8 mouse cellular contexts compared by ENCODE assay signal in genomic region chr4:41050726-41051675, GRCm38 (mm10). TPM values are rescaled to one million over a fixed set of nuclear protein-coding genes. Genes with fewer than 3 reads are reported as not detected.
A peak's percentile ranks its signal among the peaks of the same experiment; 100 is the strongest.
DNase-seq lines count a peak whose midpoint lies in the region; ATAC-seq and TF ChIP-seq lines count a peak whose summit lies in the region.

No protein-coding gene starts in this region.

- no peaks in the 10 kb centered on the region for H3K9me3 ChIP-seq in heart, embryonic 13.5 days
- H3K9me3 ChIP-seq in kidney, postnatal 0 days (replicated peaks; ENCODE audit: low read length) = no peaks in the 10 kb centered on the region
- no peaks in the 10 kb centered on the region for H3K9me3 ChIP-seq in liver, embryonic 11.5 days (ENCODE audit: control insufficient read depth, low read length)

- peaks cover 40% of the 10 kb centered on the region for H3K4me1 ChIP-seq in heart, embryonic 13.5 days
- no peaks in the 10 kb centered on the region for H3K4me1 ChIP-seq in kidney, postnatal 0 days (replicated peaks; ENCODE audit: insufficient read depth, low read length)
- H3K4me1 ChIP-seq in liver, embryonic 11.5 days (replicated peaks; ENCODE audit: control insufficient read depth, insufficient read depth, low read length) = peaks cover 8% of the 10 kb centered on the region

- TF ChIP-seq CTCF in C2C12 (IDR thresholded peaks at IDR 0.05; ENCODE audit: control insufficient read depth, insufficient read depth, insufficient read length) = no peak
- TF ChIP-seq CTCF in kidney, postnatal 0 days (IDR thresholded peaks at IDR 0.05; ENCODE audit: low read depth) = peak; percentile 86

- no peaks in the 10 kb centered on the region for H3K79me3 ChIP-seq in C2C12 (ENCODE audit: low read depth)

- no peaks in the 10 kb centered on the region for H3K79me2 ChIP-seq in C2C12 (ENCODE audit: control insufficient read depth, insufficient read depth)

- peak; percentile 74 for ATAC-seq in erythroblast, adult 5-6 weeks (replicated peaks; ENCODE audit: low FRiP score, poor library complexity, severe bottlenecking)
- no peak for ATAC-seq in heart, embryonic 13.5 days (ENCODE audit: extremely low read depth, insufficient number of reproducible peaks, low FRiP score, low TSS enrichment)
- ATAC-seq in kidney, postnatal 0 days (replicated peaks; ENCODE audit: low FRiP score, low read depth) = no peak
- ATAC-seq in liver, embryonic 11.5 days (replicated peaks; ENCODE audit: low FRiP score) = peak; percentile 66

- H3K36me3 ChIP-seq in C2C12 (ENCODE audit: control insufficient read depth, insufficient read depth) = no peaks in the 10 kb centered on the region
- H3K36me3 ChIP-seq in heart, embryonic 13.5 days = no peaks in the 10 kb centered on the region
- no peaks in the 10 kb centered on the region for H3K36me3 ChIP-seq in kidney, postnatal 0 days (ENCODE audit: insufficient read depth, low read length)
- no peaks in the 10 kb centered on the region for H3K36me3 ChIP-seq in liver, embryonic 11.5 days (ENCODE audit: control insufficient read depth, insufficient read depth, low read length)
- H3K36me3 ChIP-seq in splenic B cell, adult 2 months (ENCODE audit: control insufficient read depth, insufficient read depth, low read length, poor library complexity, severe bottlenecking) = no peaks in the 10 kb centered on the region

- no peak overlapping the region for H3K27ac ChIP-seq in heart, embryonic 13.5 days (replicated peaks)
- H3K27ac ChIP-seq in kidney, postnatal 0 days = no peak overlapping the region
- no peak overlapping the region for H3K27ac ChIP-seq in liver, embryonic 11.5 days (ENCODE audit: low read depth, low read length)

- peak; percentile 90 for DNase-seq in brain, adult 2 months (ENCODE audit: low read depth, low spot score)
- DNase-seq in kidney, postnatal 0 days (ENCODE audit: low spot score) = peak; percentile 96
- peak; percentile 79 for DNase-seq in liver, embryonic 11.5 days (ENCODE audit: low spot score)
- DNase-seq in naive thymus-derived CD4-positive, alpha-beta T cell, adult 2 months (ENCODE audit: low read depth) = peak; percentile 87
- DNase-seq in splenic B cell, adult 2 months (ENCODE audit: low read depth, low spot score) = peak; percentile 78

- H3K9ac ChIP-seq in heart, embryonic 13.5 days = peak overlapping the region; percentile 74
- H3K9ac ChIP-seq in kidney, postnatal 0 days (ENCODE audit: low read depth, low read length) = 0 out of 2 replicates have a peak overlapping the region, but pooled peaks have one; percentile 23
- no peak overlapping the region for H3K9ac ChIP-seq in liver, embryonic 11.5 days (ENCODE audit: low read depth, low read length)

- H3ac ChIP-seq in C2C12 (ENCODE audit: control insufficient read depth, insufficient read length, low read depth) = peak overlapping the region; percentile 74

- peak overlapping the region; percentile 63 for H3K4me2 ChIP-seq in heart, embryonic 13.5 days
- peak overlapping the region; percentile 44; the same call in 1 of the 2 replicates for H3K4me2 ChIP-seq in kidney, postnatal 0 days (ENCODE audit: low read length)
- peak overlapping the region; percentile 59 for H3K4me2 ChIP-seq in liver, embryonic 11.5 days

- WGBS in heart, embryonic 13.5 days = 32% methylated on average over 16 of the region's 16 CpGs
- WGBS in kidney, postnatal 0 days = 28% methylated on average over 16 of the region's 16 CpGs
- WGBS in liver, embryonic 11.5 days = 34% methylated on average over 16 of the region's 16 CpGs

- no peaks in the 10 kb centered on the region for H3K27me3 ChIP-seq in C2C12 (ENCODE audit: control insufficient read depth, insufficient read depth, insufficient read length)
- no peaks in the 10 kb centered on the region; the same call in 1 of the 2 replicates for H3K27me3 ChIP-seq in heart, embryonic 13.5 days (replicated peaks)
- no peaks in the 10 kb centered on the region for H3K27me3 ChIP-seq in kidney, postnatal 0 days (ENCODE audit: insufficient read depth, low read length)
- no peaks in the 10 kb centered on the region for H3K27me3 ChIP-seq in liver, embryonic 11.5 days (replicated peaks; ENCODE audit: control insufficient read depth, insufficient read depth, low read length)
- 0 out of 2 replicates have a peak, but pooled peaks cover 2% of the 10 kb centered on the region for H3K27me3 ChIP-seq in splenic B cell, adult 2 months (ENCODE audit: control insufficient read depth, insufficient read depth, low read length, poor library complexity, severe bottlenecking)

- H3K4me3 ChIP-seq in C2C12 (ENCODE audit: insufficient read depth, poor library complexity, severe bottlenecking) = no peak overlapping the region
- peak overlapping the region; percentile 21 for H3K4me3 ChIP-seq in heart, embryonic 13.5 days
- 0 out of 2 replicates have a peak overlapping the region, but pooled peaks have one; percentile 7 for H3K4me3 ChIP-seq in kidney, postnatal 0 days (replicated peaks; ENCODE audit: low read depth, low read length)
- no peak overlapping the region for H3K4me3 ChIP-seq in liver, embryonic 11.5 days (ENCODE audit: low read depth, low read length)

TF ChIP-seq in C2C12, 6 proteins besides CTCF, POLR2A, EP300 and RAD21:
- no peak for TF ChIP-seq CEBPB (IDR thresholded peaks at IDR 0.05; ENCODE audit: low read depth)
- no peak for TF ChIP-seq FOSL1 (IDR thresholded peaks at IDR 0.05; ENCODE audit: insufficient read depth, low read length, poor library complexity, severe bottlenecking)
- no peak for TF ChIP-seq MAX (IDR thresholded peaks at IDR 0.05)
- TF ChIP-seq MYOD1 (IDR thresholded peaks at IDR 0.05; ENCODE audit: control insufficient read depth, insufficient read length, low read depth) = no peak
- no peak for TF ChIP-seq USF1 (IDR thresholded peaks at IDR 0.05; ENCODE audit: low read depth)
TF ChIP-seq in C2C12: peak in this region for 0.

RNA-seq across cellular contexts. Expression of gene Aqp7, which starts 3.1 kb away (rescaled TPM):
- not detected for polyA plus RNA-seq in C2C12 (2012; fragmentation: generic; extraction: Trizol)
- not detected in 2 replicates for total RNA-seq in erythroblast, adult 5-6 weeks (2015; ENCODE audit: low replicate concordance)
- total RNA-seq in erythroblast, adult 5-6 weeks (2017; ENCODE audit: low replicate concordance) = not detected in 2 replicates
- not detected in 2 replicates for polyA plus RNA-seq in heart, embryonic 13.5 days (2015; fragmentation: Nextera tagmentation; extraction: Ambion mirVana)
- 3.0 and 4.4 TPM in 2 replicates for polyA plus RNA-seq in kidney, postnatal 0 days (2015; fragmentation: Nextera tagmentation; extraction: Ambion mirVana)
- 0.86 and 1.2 TPM in 2 replicates for polyA plus RNA-seq in liver, embryonic 11.5 days (2014; fragmentation: Nextera tagmentation; extraction: Ambion mirVana)

RNA-seq across cellular contexts. Expression of gene Aqp3, which starts 47.0 kb away (rescaled TPM):
- 0.06 TPM for polyA plus RNA-seq in C2C12 (2012; fragmentation: generic; extraction: Trizol)
- total RNA-seq in erythroblast, adult 5-6 weeks (2015; ENCODE audit: low replicate concordance) = not detected in 2 replicates
- total RNA-seq in erythroblast, adult 5-6 weeks (2017; ENCODE audit: low replicate concordance) = not detected in 2 replicates
- polyA plus RNA-seq in heart, embryonic 13.5 days (2015; fragmentation: Nextera tagmentation; extraction: Ambion mirVana) = 0.87 and 1.2 TPM in 2 replicates
- polyA plus RNA-seq in kidney, postnatal 0 days (2015; fragmentation: Nextera tagmentation; extraction: Ambion mirVana) = 87.4 and 102 TPM in 2 replicates
- polyA plus RNA-seq in liver, embryonic 11.5 days (2014; fragmentation: Nextera tagmentation; extraction: Ambion mirVana) = 12.7 and 15.7 TPM in 2 replicates

Comparison
In these comparisons a context has a peak if more than half of its experiments do, and no peak if none do; other contexts are left out.
1. H3K4me3 ChIP-seq: peak in heart, embryonic 13.5 days (single experiment) and kidney, postnatal 0 days (single experiment); none in C2C12 (single experiment) and liver, embryonic 11.5 days (single experiment).
2. ATAC-seq: peak in erythroblast, adult 5-6 weeks (single experiment) and liver, embryonic 11.5 days (single experiment); none in heart, embryonic 13.5 days (single experiment) and kidney, postnatal 0 days (single experiment).
3. Peak in every context shown above with its lines, with median percentiles within 50 percentile points of each other: DNase-seq and H3K4me2 ChIP-seq.